Mouse (Mus musculus) testis, adult 2 months (tissue): ENCODE results near the gene Hpd. TPM values are rescaled to one million over a fixed set of nuclear protein-coding genes. Genes with fewer than 3 reads are reported as not detected.

ENCODE experiments used
- H3K27ac ChIP-seq: fragments of 200-500 bp; 2 replicates; pipeline ENCODE4 v1.5.1; 2012; ENCODE audit warnings: low read depth, low read length; ENCODE audit not compliant: control insufficient read depth, insufficient read depth
- H3K27me3 ChIP-seq: fragments of 200-500 bp; 2 replicates; pipeline ENCODE4 v1.6.1; 2012; ENCODE audit warnings: mild to moderate bottlenecking, low read length, moderate library complexity; ENCODE audit not compliant: control insufficient read depth, insufficient read depth
- H3K36me3 ChIP-seq: fragments of 200-500 bp; 2 replicates; pipeline ENCODE4 v1.6.1; 2012; ENCODE audit warnings: mild to moderate bottlenecking, low read length; ENCODE audit not compliant: control insufficient read depth, insufficient read depth
- H3K4me1 ChIP-seq: fragments of 200-500 bp; 2 replicates; pipeline ENCODE4 v1.6.1; 2012; ENCODE audit warnings: low read length; ENCODE audit not compliant: control insufficient read depth, insufficient read depth
- H3K4me3 ChIP-seq: fragments of 200-500 bp; 2 replicates; pipeline ENCODE4 v1.5.1; 2012; ENCODE audit warnings: low read depth, mild to moderate bottlenecking, low read length, moderate library complexity, mixed read lengths; ENCODE audit not compliant: control insufficient read depth
- CTCF ChIP-seq: fragments of 200-500 bp; IDR thresholded peaks from 2 replicates; pipeline ENCODE4 v1.5.1; 2012; ENCODE audit warnings: low read depth, mild to moderate bottlenecking, inconsistent platforms, low read length, moderate library complexity; ENCODE audit not compliant: control insufficient read depth, insufficient read depth, insufficient replicate concordance
- POLR2A ChIP-seq: fragments of 200-500 bp; IDR thresholded peaks from 2 replicates; pipeline ENCODE4 v1.6.1; 2012; ENCODE audit warnings: low read depth, mild to moderate bottlenecking, inconsistent platforms, low read length, moderate library complexity; ENCODE audit not compliant: control insufficient read depth
- polyA plus RNA-seq: library from polyadenylated mRNA; depleted of rRNA; stranded (reverse); fragments of >200 nt; gene quantifications from 2 replicates; pipeline ENCODE4 v1.2.3, GENCODE M21; 2012

Gene Hpd
- polyA plus RNA-seq, 1 experiment: 1.7 TPM

DNA sequence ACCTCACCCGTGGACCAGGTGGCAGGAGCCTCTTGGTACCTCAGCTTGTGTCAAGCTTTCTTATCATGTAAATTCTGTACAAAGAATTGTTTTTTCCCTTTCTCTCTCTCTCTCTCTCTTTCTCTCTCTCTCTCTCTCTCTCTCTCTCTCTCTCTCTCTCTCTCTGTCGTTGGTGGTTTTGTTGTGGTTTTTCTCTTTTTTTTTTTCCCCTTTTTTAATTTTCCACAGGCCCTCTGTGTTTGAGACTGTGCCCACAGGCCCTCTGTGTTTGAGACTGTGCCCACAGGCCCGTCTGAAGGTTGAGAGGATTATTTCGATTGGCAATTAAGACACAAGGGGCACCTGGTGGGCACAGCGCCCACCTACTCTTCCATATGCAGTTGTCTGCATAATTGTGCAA lies 14.9 kb downstream of the Hpd start:
- H3K27me3 ChIP-seq: no peaks in the 10 kb centered on the region
- TF ChIP-seq POLR2A: no peak
- no peak overlapping the region for H3K4me3 ChIP-seq
- H3K4me1 ChIP-seq: peaks cover 9% of the 10 kb centered on the region
- no peak overlapping the region for H3K27ac ChIP-seq
- H3K36me3 ChIP-seq: peaks cover 4% of the 10 kb centered on the region

DNA sequence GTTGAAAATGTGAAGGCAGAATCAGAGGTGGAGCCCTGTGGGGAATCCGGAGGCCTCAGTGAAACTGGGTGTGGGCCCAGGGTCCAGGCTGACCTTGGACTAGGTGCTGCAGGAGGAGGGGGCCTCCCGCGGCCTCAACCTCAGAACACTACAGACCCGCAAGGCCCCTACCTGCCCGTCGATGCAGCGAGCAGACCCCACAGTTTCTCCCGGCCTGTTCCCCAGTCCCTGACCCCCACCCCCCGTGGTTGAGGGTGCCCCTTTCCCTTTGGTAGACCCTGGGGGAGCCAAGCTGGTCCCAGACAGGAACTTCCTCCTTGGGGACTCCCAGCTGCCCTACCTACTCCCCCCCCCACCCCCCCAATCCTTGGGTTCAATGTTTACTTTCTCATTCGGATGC lies 16.1 kb downstream of the Hpd start:
- H3K4me3 ChIP-seq: no peak overlapping the region
- H3K36me3 ChIP-seq: peaks cover 4% of the 10 kb centered on the region
- no peak for TF ChIP-seq POLR2A
- no peak for TF ChIP-seq CTCF

DNA sequence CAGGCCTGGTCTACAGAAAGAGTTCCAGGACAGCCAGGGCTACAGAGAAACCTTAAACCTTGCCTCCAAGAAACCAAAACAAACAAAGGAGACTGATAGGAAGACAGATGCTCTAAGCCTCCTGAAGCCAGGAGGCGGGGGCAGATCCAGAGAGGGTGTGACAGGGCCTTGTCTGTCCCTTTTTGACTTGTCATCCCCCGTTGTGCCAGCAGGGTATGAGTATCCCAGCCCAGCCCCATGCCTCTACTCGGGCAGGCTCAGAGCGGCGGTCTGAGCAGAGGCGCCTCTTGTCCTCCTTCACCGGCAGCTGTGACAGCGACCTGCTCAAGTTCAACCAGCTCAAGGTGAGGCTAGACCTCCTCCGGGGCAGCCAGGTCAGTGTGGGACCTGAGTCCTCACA lies 19.6 kb downstream of the Hpd start:
- H3K27me3 ChIP-seq: no peaks in the 10 kb centered on the region
- no peak overlapping the region for H3K27ac ChIP-seq
- H3K4me1 ChIP-seq: peaks cover 10% of the 10 kb centered on the region
- TF ChIP-seq CTCF: no peak
- no peak for TF ChIP-seq POLR2A
- peaks cover 6% of the 10 kb centered on the region for H3K36me3 ChIP-seq
- no peak overlapping the region for H3K4me3 ChIP-seq

More for the DNA sequence above, 16.1 kb downstream of the Hpd start:
- Histone ChIP-seq H3K27ac (no peak overlapping the region), H3K27me3 (no peaks in the 10 kb centered on the region), H3K4me1 (peaks cover 3% of the 10 kb centered on the region; the same call in 1 of the 2 replicates)

DNA sequence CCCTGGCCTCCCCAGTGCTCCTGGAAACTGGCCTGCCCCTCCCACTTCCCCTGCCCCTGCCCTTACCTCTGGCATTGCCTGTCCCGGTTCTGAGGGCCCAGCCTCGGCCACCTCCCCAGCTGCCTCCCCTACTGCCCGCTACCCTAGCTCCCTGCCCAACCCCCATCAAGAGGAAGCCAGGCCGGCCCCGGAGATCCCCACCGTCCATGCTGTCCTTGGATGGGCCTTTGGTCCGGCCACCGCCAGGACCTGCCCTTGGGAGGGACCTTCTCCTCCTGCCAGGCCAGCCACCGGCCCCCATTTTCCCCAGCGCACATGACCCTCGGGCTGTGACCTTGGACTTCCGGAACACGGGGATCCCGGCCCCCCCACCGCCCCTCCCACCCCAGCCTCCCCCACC lies 22.2 kb downstream of the Hpd start:
- Histone ChIP-seq H3K4me1 (peaks cover 10% of the 10 kb centered on the region), H3K27me3 (no peaks in the 10 kb centered on the region), H3K27ac (peak overlapping the region; percentile 57; the same call in 1 of the 2 replicates), H3K36me3 (peaks cover 6% of the 10 kb centered on the region), H3K4me3 (no peak overlapping the region)
- TF ChIP-seq POLR2A (no peak), CTCF (no peak)

DNA sequence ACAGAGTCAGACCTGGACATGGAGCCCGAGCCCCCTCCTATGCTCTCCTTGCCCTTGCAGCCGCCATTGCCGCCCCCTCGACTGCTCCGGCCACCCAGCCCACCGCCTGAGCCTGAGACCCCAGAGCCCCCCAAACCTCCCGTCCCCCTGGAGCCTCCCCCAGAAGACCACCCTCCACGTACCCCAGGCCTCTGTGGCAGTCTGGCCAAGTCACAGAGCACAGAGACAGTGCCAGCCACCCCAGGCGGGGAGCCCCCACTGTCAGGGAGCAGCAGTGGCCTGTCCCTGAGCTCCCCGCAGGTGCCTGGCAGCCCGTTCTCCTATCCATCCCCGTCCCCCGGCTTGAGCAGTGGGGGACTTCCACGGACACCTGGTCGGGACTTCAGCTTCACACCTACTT lies 22.7 kb downstream of the Hpd start:
- peaks cover 10% of the 10 kb centered on the region for H3K4me1 ChIP-seq
- no peaks in the 10 kb centered on the region for H3K27me3 ChIP-seq
- TF ChIP-seq CTCF (no peak), POLR2A (no peak)
- peak overlapping the region; percentile 57; the same call in 1 of the 2 replicates for H3K27ac ChIP-seq
- H3K4me3 ChIP-seq: no peak overlapping the region
- H3K36me3 ChIP-seq: peaks cover 6% of the 10 kb centered on the region

DNA sequence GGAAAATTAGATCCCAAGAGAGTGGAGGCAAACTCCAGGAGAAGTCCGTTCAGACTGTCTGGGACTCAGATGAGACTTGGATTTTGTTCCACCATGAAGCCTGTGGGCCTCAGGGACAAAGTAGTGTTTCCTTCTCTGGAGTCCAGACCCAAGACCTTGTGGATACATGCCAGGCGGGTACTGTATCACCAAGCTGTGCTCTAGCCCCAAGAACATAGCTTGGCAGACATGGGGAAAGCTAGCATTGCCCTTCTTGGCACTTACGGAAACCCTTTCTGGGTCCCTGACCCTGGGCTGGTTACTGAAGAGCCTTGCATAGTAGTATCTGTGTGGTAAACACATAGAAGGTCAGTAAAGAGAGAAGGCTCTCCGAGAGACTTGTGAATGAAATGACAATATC lies 23.1 kb downstream of the Hpd start:
- Histone ChIP-seq H3K27ac (no peak overlapping the region), H3K4me3 (no peak overlapping the region), H3K4me1 (peaks cover 10% of the 10 kb centered on the region), H3K36me3 (peaks cover 6% of the 10 kb centered on the region), H3K27me3 (no peaks in the 10 kb centered on the region)
- TF ChIP-seq CTCF (no peak), POLR2A (no peak)

DNA sequence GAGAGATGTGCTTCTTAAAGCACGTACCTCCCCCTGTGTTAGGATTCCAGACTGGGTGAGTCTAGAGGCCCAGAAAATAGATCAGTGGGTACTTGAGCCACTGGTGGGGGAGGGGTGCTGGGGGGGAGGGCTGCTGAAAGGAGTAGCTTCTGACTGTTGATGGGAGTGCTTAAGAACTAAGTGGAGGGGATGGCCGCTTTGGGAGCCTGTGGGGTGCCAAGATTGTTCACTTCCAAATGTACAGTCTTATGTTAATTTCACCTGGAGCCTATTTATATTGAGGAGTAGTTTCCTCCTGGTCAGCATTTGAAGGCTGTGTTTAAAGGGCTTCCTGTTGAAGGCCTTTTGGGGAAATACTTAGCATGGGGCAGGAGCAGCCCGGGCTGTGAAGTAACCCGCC lies 24.6 kb downstream of the Hpd start:
- H3K36me3 ChIP-seq: peaks cover 4% of the 10 kb centered on the region
- TF ChIP-seq POLR2A (no peak), CTCF (no peak)

DNA sequence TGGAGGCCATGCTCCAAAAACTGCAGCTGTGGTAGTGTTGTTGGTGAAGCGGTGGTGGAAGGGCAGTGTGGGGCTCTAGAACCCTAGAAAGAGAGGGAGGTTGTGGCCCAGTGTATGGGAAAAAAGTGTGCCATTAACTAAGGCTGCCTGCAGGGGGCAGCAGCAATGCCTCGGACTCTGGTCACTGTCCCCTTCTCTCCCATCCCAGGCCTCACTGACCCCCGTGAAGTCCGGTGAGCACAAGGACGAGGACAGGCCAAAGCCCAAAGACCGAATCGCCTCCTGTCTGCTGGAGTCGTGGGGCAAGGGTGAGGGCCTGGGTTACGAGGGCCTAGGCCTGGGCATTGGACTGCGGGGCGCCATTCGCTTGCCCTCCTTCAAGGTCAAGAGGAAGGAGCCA lies 25.8 kb downstream of the Hpd start:
- TF ChIP-seq POLR2A: no peak
- TF ChIP-seq CTCF: peak; percentile 68; the same call in 1 of the 2 replicates
- H3K36me3 ChIP-seq: peaks cover 4% of the 10 kb centered on the region
- peaks cover 10% of the 10 kb centered on the region for H3K4me1 ChIP-seq
- no peak overlapping the region for H3K27ac ChIP-seq
- no peaks in the 10 kb centered on the region for H3K27me3 ChIP-seq
- H3K4me3 ChIP-seq: no peak overlapping the region

More for the DNA sequence above, 24.6 kb downstream of the Hpd start:
- peaks cover 10% of the 10 kb centered on the region for H3K4me1 ChIP-seq
- no peak overlapping the region for H3K4me3 ChIP-seq
- H3K27ac ChIP-seq: no peak overlapping the region
- H3K27me3 ChIP-seq: no peaks in the 10 kb centered on the region
